Comparison of ENCODE assay signal across 13 mouse cellular contexts in the genomic region with DNA sequence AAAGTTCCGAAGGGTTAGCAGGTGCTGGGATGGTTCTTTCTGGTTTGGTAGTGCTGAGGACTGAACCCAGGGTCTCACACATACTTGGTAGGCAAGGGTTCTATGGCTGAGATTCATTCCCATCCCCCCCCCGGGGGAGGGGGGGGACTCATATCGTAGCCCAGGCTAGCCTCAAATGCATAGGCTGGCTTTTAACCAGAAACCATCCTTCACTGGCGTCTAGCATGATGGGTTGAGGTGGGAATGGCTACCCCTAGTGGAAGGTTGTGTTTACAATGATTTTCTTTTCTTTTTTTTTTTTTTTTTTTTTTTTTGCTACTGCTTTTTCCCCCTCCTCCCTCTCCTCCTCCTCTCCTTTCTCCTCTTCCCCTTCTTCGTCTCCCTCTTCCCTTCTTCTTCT. TPM values are rescaled to one million over a fixed set of nuclear protein-coding genes. Genes with fewer than 3 reads are reported as not detected.
DNase-seq lines count a peak whose midpoint lies in the region; ATAC-seq and TF ChIP-seq lines count a peak whose summit lies in the region.
"Had no signal": no experiment of that assay in that cellular context is flagged by ENCODE, and none has a peak within 500 bp of the region (broad histone marks: within the 10 kb centered on the region; RNA-seq: fewer than 3 reads in every experiment).

No protein-coding gene starts in this region.

- 0 out of 2 replicates have a peak overlapping the region, but pooled peaks have one; percentile 18 for H3K9ac ChIP-seq in ES-E14 (ENCODE audit: insufficient read depth, low read depth, low read length, poor library complexity, severe bottlenecking)

- no peak overlapping the region for H3K27ac ChIP-seq in left cerebral cortex, adult 2 months
- peak overlapping the region; percentile 89 for H3K27ac ChIP-seq in ES-E14 (ENCODE audit: insufficient read depth, low read depth, low read length, poor library complexity, severe bottlenecking)

- ATAC-seq in megakaryocyte progenitor cell, adult 5-6 weeks (replicated peaks; ENCODE audit: poor library complexity), result peak; percentile 29

- no peaks in the 10 kb centered on the region for H3K9me3 ChIP-seq in ES-E14 (ENCODE audit: control insufficient read depth, insufficient read depth, low read depth, low read length)

- in situ Hi-C loops in ES-E14 (cut with MboI; ENCODE audit: low sequenced_read_pairs in 2 of 2, unreplicated experiment in 2 of 2), result no loop called here

- peak; percentile 30 for TF ChIP-seq CTCF in left cerebral cortex, adult 2 months (IDR thresholded peaks at IDR 0.05)

- no peak overlapping the region for H3K4me3 ChIP-seq in left cerebral cortex, adult 2 months
- H3K4me3 ChIP-seq in ES-E14 (ENCODE audit: insufficient read depth in 1 of 2, low read depth in 1 of 2, low read length in 2 of 2, poor library complexity in 1 of 2, severe bottlenecking in 1 of 2), result peak overlapping the region in 1 of 2 experiments; percentile 18; a peak in 1 of 4 replicates

- DNase-seq in embryo, embryonic 10 days (ENCODE audit: low spot score), result peak; percentile 28
- no peak for DNase-seq in embryo, embryonic 9.5 days (ENCODE audit: extremely low spot score)
- no peak for DNase-seq in left cerebral cortex, adult 2 months (ENCODE audit: extremely low spot score in 1 of 2, low spot score in 2 of 2)
- no peak for DNase-seq in left cerebral cortex, postnatal 10 days (ENCODE audit: extremely low spot score in 1 of 2, low spot score in 2 of 2)
- no peak for DNase-seq in ES-E14 (ENCODE audit: low read depth, low spot score)
- no peak for DNase-seq in heart, postnatal 4 days
- no peak for DNase-seq in right cerebral cortex, postnatal 36 days (ENCODE audit: low spot score in 2 of 2)
- DNase-seq: cerebellum, adult 11 months; heart, postnatal 10 days; kidney, postnatal 36 days; left cerebral cortex, postnatal 4 days; lung, postnatal 36 days had no signal

- intact Hi-C loops in left cerebral cortex, adult 2 months (cut with DNase I), result no loop called here
- intact Hi-C loops in left cerebral cortex, postnatal 10 days (cut with DNase I), result loop anchor here (10.0 kb wide), 1 partner anchor 108 kb away; no protein-coding TSS in a partner anchor

- peaks cover 4 to 14% of the 10 kb centered on the region in 2 experiments; a peak in 3 of 4 replicates for H3K4me1 ChIP-seq in ES-E14 (ENCODE audit: control insufficient read depth in 2 of 2, insufficient read depth in 2 of 2, low read length in 2 of 2, poor library complexity in 1 of 2)

- H3K36me3 ChIP-seq in ES-E14 (ENCODE audit: control insufficient read depth, insufficient read depth, low read length, poor library complexity, severe bottlenecking), result no peaks in the 10 kb centered on the region

TF ChIP-seq in ES-E14, 5 proteins besides CTCF, POLR2A, EP300 and RAD21:
- TF ChIP-seq ZNF384 (IDR thresholded peaks at IDR 0.05; ENCODE audit: low read depth, low read length) (peak; percentile 99), CHD2 (IDR thresholded peaks at IDR 0.05; ENCODE audit: low read depth, low read length) (no peak), MAFK (IDR thresholded peaks at IDR 0.05; ENCODE audit: insufficient read depth, low read depth, low read length) (no peak)

RNA-seq across cellular contexts. Expression of gene Rbbp5, which starts 4.6 kb away (rescaled TPM):
- 10 to 100 TPM; 55.1 to 62.5 TPM for total RNA-seq in left cerebral cortex, adult 2 months (2021)
- total RNA-seq in left cerebral cortex, postnatal 10 days (2021), result 10 to 100 TPM; 29.4 to 37.4 TPM
- total RNA-seq in ES-E14 (2012; rRNA removed), result 45.0 and 51.7 TPM in 2 replicates
- total RNA-seq in megakaryocyte progenitor cell, adult 5-6 weeks (2015), result 47.7 and 50.0 TPM in 2 replicates
- total RNA-seq in megakaryocyte progenitor cell, adult 5-6 weeks (2017), result 51.8 and 72.9 TPM in 2 replicates
- 10 to 100 TPM; 20.5 to 22.0 TPM for total RNA-seq in heart, postnatal 4 days (2021)

RNA-seq across cellular contexts. Expression of gene Tmem81, which starts 33.5 kb away (rescaled TPM):
- total RNA-seq in left cerebral cortex, adult 2 months (2021), result 1 to 10 TPM; 3.9 to 4.4 TPM
- 1 to 10 TPM; 2.1 to 2.3 TPM for total RNA-seq in left cerebral cortex, postnatal 10 days (2021)
- total RNA-seq in ES-E14 (2012; rRNA removed), result 4.3 and 6.8 TPM in 2 replicates
- total RNA-seq in megakaryocyte progenitor cell, adult 5-6 weeks (2015), result 3.0 and 4.7 TPM in 2 replicates
- 4.3 and 4.9 TPM in 2 replicates for total RNA-seq in megakaryocyte progenitor cell, adult 5-6 weeks (2017)
- total RNA-seq in heart, postnatal 4 days (2021), result 1 to 10 TPM; 1.9 to 2.0 TPM

RNA-seq across cellular contexts. Expression of gene Dstyk, which starts 55.2 kb away (rescaled TPM):
- total RNA-seq in left cerebral cortex, adult 2 months (2021), result 10 to 100 TPM; 44.9 to 45.5 TPM
- total RNA-seq in left cerebral cortex, postnatal 10 days (2021), result 10 to 100 TPM; 27.2 to 28.4 TPM
- total RNA-seq in ES-E14 (2012; rRNA removed), result 6.5 and 8.4 TPM in 2 replicates
- 14.2 and 20.1 TPM in 2 replicates for total RNA-seq in megakaryocyte progenitor cell, adult 5-6 weeks (2015)
- total RNA-seq in megakaryocyte progenitor cell, adult 5-6 weeks (2017), result 16.0 and 22.3 TPM in 2 replicates
- total RNA-seq in heart, postnatal 4 days (2021), result 10 to 100 TPM; 16.9 to 17.3 TPM
